Mouse (Mus musculus): ENCODE measurements around the gene Wbp1l. TPM values are rescaled to one million over a fixed set of nuclear protein-coding genes. Genes with fewer than 3 reads are reported as not detected.

The Wbp1l gene
- total RNA-seq, 2 experiments from 2014 or later: 65.4 to 101 TPM

GRCm38 (mm10) chr19:46706540-46707295 is 107.8 kb downstream of the Wbp1l start:
- intact Hi-C loops (cut with DNase I): no loop called here

More at GRCm38 (mm10) chr19:46706540-46707295, 107.8 kb downstream of the Wbp1l start:
- Histone ChIP-seq H3K27ac (peak overlapping the region; percentile 92), H3K4me3 (peak overlapping the region; percentile 87)
- no peak for DNase-seq
- TF ChIP-seq CTCF (IDR thresholded peaks at IDR 0.05): no peak

Other genes starting within 250 kb of the Wbp1l start
- under 1 TPM; 0.17 to 0.18 TPM for gene 2310034G01Rik, start 248.8 kb upstream of the Wbp1l start, total RNA-seq (2021)
- gene Actr1a, start 203.3 kb upstream of the Wbp1l start, total RNA-seq (2021): 10 to 100 TPM; 59.8 to 61.0 TPM
- 1 to 10 TPM; 5.1 to 6.1 TPM for gene Sufu, start 202.2 kb upstream of the Wbp1l start, total RNA-seq (2021)
- 10 to 100 TPM; 20.2 to 20.7 TPM for gene Trim8, start 97.4 kb upstream of the Wbp1l start, total RNA-seq (2021)
- gene Arl3, start 25.9 kb upstream of the Wbp1l start, total RNA-seq (2021): 10 to 100 TPM; 64.0 to 67.7 TPM
- 1 to 10 TPM; 3.2 to 3.7 TPM for gene Sfxn2, start 25.7 kb upstream of the Wbp1l start, total RNA-seq (2021)
- not detected for gene Cyp17a1, start 74.1 kb downstream of the Wbp1l start, total RNA-seq (2021)
- gene Borcs7, start 90.8 kb downstream of the Wbp1l start, total RNA-seq (2021): 10 to 100 TPM; 12.1 to 12.2 TPM
- gene As3mt, start 108.4 kb downstream of the Wbp1l start, total RNA-seq (2021): 100 to 1,000 TPM in 1 of 2 experiments, 10 to 100 TPM in 1; 76.3 to 106 TPM
- gene Cnnm2, start 162.5 kb downstream of the Wbp1l start, total RNA-seq (2021): 1 to 10 TPM; 2.7 to 3.6 TPM